Mouse (Mus musculus) liver, embryonic 14.5 days (tissue): ENCODE results near the gene Tns3. TPM values are rescaled to one million over a fixed set of nuclear protein-coding genes. Genes with fewer than 3 reads are reported as not detected.

Experiments used
- ATAC-seq: fragments of 200-750 bp; cut with Nextera tagmentation; 2 replicates; pipeline ENCODE4 v1.8.0; 2017; ENCODE audit warnings: moderate number of reproducible peaks, mild to moderate bottlenecking, moderate library complexity; ENCODE audit not compliant: insufficient read depth
- DNase-seq, 3 experiments: peaks; one replicate each; pipeline ENCODE4 v3.0.0-alpha.2; 2012 to 2013; ENCODE audit warnings: low read depth in 3 of 3, low spot score in 3 of 3
- H3K27ac ChIP-seq: fragments of 300-500 bp; sonication (generic); 2 replicates; pipeline ENCODE4 v1.5.1; 2014; ENCODE audit warnings: moderate library complexity, mild to moderate bottlenecking, control low read depth, inconsistent platforms
- H3K27me3 ChIP-seq: fragments of 300-500 bp; sonication (generic); 2 replicates; pipeline ENCODE4 v1.6.1; 2014; ENCODE audit warnings: mild to moderate bottlenecking, low read length, moderate library complexity; ENCODE audit not compliant: control insufficient read depth, insufficient read depth
- H3K36me3 ChIP-seq: fragments of 300-500 bp; sonication (generic); replicated peaks from 2 replicates; pipeline ENCODE4 v1.6.1; 2014; ENCODE audit warnings: low read depth; ENCODE audit not compliant: control insufficient read depth, insufficient read depth
- H3K4me1 ChIP-seq, 2 experiments: fragments of 200-500 bp in 1 of 2; fragments of 300-500 bp in 1 of 2; sonication (generic) in 1 of 2; replicated peaks; 2 replicates each; pipeline ENCODE4 v1.6.1; 2012 to 2014; ENCODE audit warnings: antibody characterized with exemption in 1 of 2, inconsistent platforms in 1 of 2, low read length in 1 of 2; ENCODE audit not compliant: control insufficient read depth in 2 of 2, insufficient read depth in 2 of 2
- H3K4me2 ChIP-seq: fragments of 300-500 bp; sonication (generic); 2 replicates; pipeline ENCODE4 v1.6.1; 2014; ENCODE audit warnings: low read depth, mild to moderate bottlenecking, control low read depth, moderate library complexity
- H3K4me3 ChIP-seq, 2 experiments: fragments of 200-500 bp in 1 of 2; fragments of 300-500 bp in 1 of 2; sonication (generic) in 1 of 2; 2 replicates each; pipeline ENCODE4 v1.5.1; 2012 to 2014; ENCODE audit warnings: low read depth in 2 of 2, low read length in 2 of 2, mild to moderate bottlenecking in 2 of 2, control low read depth in 1 of 2, inconsistent platforms in 1 of 2, moderate library complexity in 1 of 2; ENCODE audit not compliant: insufficient read depth in 1 of 2
- H3K9ac ChIP-seq: fragments of 300-500 bp; sonication (generic); replicated peaks from 2 replicates; pipeline ENCODE4 v1.6.1; 2014; ENCODE audit warnings: mild to moderate bottlenecking, control low read depth, moderate library complexity
- H3K9me3 ChIP-seq: fragments of 300-500 bp; sonication (generic); 2 replicates; pipeline ENCODE4 v1.6.1; 2016; ENCODE audit warnings: low read length, mixed read lengths; ENCODE audit not compliant: control insufficient read depth
- CTCF ChIP-seq: IDR thresholded peaks from 2 replicates; pipeline ENCODE4 v1.5.1; 2016; ENCODE audit warnings: antibody characterized with exemption, low read depth, control low read depth
- EP300 ChIP-seq: IDR thresholded peaks from 2 replicates; pipeline ENCODE4 v1.6.1; 2016; ENCODE audit warnings: antibody characterized with exemption, low read depth
- WGBS: fragments of 180-500 bp; shearing (Covaris S2); extraction: QIAGEN DNeasy Blood & Tissue Kit; methylation state at CpG from one replicate; pipeline ENCODE4 v1.1.7; 2014; ENCODE audit not compliant: insufficient replicate concordance; 5-methylcytosine and 5-hydroxymethylcytosine counted together
- polyA plus RNA-seq, 2 experiments: library from polyadenylated mRNA; depleted of rRNA in 1 of 2; stranded (reverse) in 1 of 2; unstranded in 1 of 2; fragments of >200 nt; fragmentation: Nextera tagmentation in 1 of 2; extraction: Ambion mirVana in 1 of 2; gene quantifications; 2 replicates each; pipeline versions ENCODE4 v1.2.1 to v1.2.3; 2012 to 2014

Gene Tns3
- polyA plus RNA-seq, 2 experiments, result 2.0 to 3.0 TPM

DNA sequence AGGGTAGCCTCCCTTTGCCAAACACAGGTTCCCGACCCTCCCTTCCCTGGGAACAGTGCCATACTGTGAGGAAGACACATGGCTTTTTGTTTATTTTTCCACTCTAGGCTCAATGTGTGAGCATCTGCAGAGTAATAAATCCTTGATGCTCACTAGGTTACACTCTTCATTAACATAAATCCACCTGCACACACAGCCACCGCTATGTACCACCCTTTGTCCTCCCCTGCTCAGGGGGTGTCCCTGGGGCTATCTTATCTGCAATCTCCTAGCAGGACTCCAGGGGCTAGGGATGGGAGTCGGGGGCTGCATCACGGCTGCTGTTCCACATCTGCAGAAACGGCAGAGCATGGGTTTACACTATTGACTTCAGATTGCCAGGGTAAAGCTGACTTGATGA is 182.4 kb downstream of the Tns3 start:
- Histone ChIP-seq H3K27ac (no peak overlapping the region), H3K27me3 (no peaks in the 10 kb centered on the region), H3K9me3 (no peaks in the 10 kb centered on the region), H3K4me1 (no peaks in the 10 kb centered on the region), H3K36me3 (no peaks in the 10 kb centered on the region), H3K4me3 (no peak overlapping the region), H3K4me2 (no peak overlapping the region), H3K9ac (no peak overlapping the region)
- no peak for TF ChIP-seq EP300
- TF ChIP-seq CTCF, result no peak
- ATAC-seq (no peak), DNase-seq (no peak)
- WGBS, result 48% methylated on average over 5 of the region's 5 CpGs

DNA sequence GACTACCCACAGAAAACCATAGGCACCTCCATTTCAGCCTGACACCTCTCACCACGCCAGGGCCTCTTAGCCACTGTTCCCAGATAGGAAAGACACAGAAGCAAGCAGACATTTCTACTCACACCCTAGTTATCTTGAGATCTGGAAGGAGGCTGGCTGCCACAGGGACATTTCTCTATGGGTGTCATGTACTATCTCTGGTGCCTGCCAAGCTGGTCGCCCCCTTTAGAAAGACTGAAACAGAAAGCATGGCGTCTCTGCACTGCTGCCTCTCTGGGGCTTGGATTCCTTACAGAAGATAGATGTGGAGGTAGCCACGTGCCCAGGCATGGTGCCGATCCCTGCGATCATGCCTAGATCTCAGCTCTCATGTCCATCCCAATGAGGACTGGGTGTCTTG is 182.8 kb downstream of the Tns3 start:
- no peaks in the 10 kb centered on the region for H3K4me1 ChIP-seq
- H3K27me3 ChIP-seq, result no peaks in the 10 kb centered on the region
- DNase-seq, result no peak
- H3K9me3 ChIP-seq, result no peaks in the 10 kb centered on the region
- H3K9ac ChIP-seq, result no peak overlapping the region
- no peak overlapping the region for H3K27ac ChIP-seq
- no peaks in the 10 kb centered on the region for H3K36me3 ChIP-seq
- no peak overlapping the region for H3K4me2 ChIP-seq
- no peak for ATAC-seq
- 60% methylated on average over 6 of the region's 6 CpGs for WGBS
- TF ChIP-seq EP300 (no peak), CTCF (no peak)
- H3K4me3 ChIP-seq, result no peak overlapping the region

GRCm38 (mm10) chr11:8479858-8480257 is 184.5 kb downstream of the Tns3 start:
- TF ChIP-seq EP300, result no peak
- no peak for TF ChIP-seq CTCF
- H3K27me3 ChIP-seq, result no peaks in the 10 kb centered on the region
- no peak overlapping the region for H3K27ac ChIP-seq
- H3K4me3 ChIP-seq, result no peak overlapping the region
- DNase-seq (no peak), ATAC-seq (no peak)
- H3K36me3 ChIP-seq, result no peaks in the 10 kb centered on the region
- H3K4me2 ChIP-seq, result no peak overlapping the region
- no peak overlapping the region for H3K9ac ChIP-seq
- WGBS, result 76% methylated on average over 2 of the region's 2 CpGs
- H3K4me1 ChIP-seq, result no peaks in the 10 kb centered on the region
- H3K9me3 ChIP-seq, result no peaks in the 10 kb centered on the region

DNA sequence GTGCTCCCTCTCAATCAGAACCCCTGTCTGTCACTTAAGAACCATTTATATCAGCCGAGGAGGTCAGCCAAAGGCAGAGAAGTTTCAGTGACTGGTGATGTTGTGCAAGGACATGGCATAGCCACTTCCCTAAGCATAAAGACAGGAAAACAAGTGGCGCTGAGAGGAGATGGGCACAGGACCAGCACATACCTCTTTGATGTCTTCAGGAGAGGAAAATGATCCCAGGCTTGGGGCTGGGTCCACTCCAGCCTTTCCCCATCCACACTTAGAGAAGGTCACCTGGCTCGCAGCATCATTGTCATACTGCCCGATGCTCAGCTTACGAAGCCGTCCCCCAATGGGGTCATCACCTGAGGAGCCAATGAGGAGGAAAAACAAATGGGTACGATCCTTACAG is 185.0 kb downstream of the Tns3 start:
- WGBS, result 72% methylated on average over 7 of the region's 7 CpGs
- H3K9ac ChIP-seq, result no peak overlapping the region

GRCm38 (mm10) chr11:8473616-8474015 is 190.7 kb downstream of the Tns3 start:
- no peak overlapping the region for H3K4me2 ChIP-seq
- DNase-seq (no peak), ATAC-seq (no peak)
- H3K4me1 ChIP-seq, result peaks cover 0 to 4% of the 10 kb centered on the region in 2 experiments; a peak in 1 of 4 replicates
- TF ChIP-seq EP300 (no peak), CTCF (no peak)
- no peak overlapping the region for H3K27ac ChIP-seq
- H3K36me3 ChIP-seq, result no peaks in the 10 kb centered on the region
- 72% methylated on average over 5 of the region's 5 CpGs for WGBS
- H3K9me3 ChIP-seq, result no peaks in the 10 kb centered on the region
- no peak overlapping the region for H3K9ac ChIP-seq
- H3K4me3 ChIP-seq, result no peak overlapping the region
- H3K27me3 ChIP-seq, result no peaks in the 10 kb centered on the region

More for the DNA sequence above, 185.0 kb downstream of the Tns3 start:
- no peak for ATAC-seq
- Histone ChIP-seq H3K4me3 (no peak overlapping the region), H3K36me3 (no peaks in the 10 kb centered on the region), H3K27ac (no peak overlapping the region), H3K4me2 (no peak overlapping the region), H3K4me1 (no peaks in the 10 kb centered on the region), H3K9me3 (no peaks in the 10 kb centered on the region), H3K27me3 (no peaks in the 10 kb centered on the region)
- TF ChIP-seq EP300 (no peak), CTCF (no peak)
- no peak for DNase-seq

- H3K36me3 ChIP-seq, result no peaks in the 10 kb centered on the region
Observed at GRCm38 (mm10) chr11:8472439-8472838, 191.9 kb downstream of the Tns3 start.

More at GRCm38 (mm10) chr11:8472439-8472838, 191.9 kb downstream of the Tns3 start:
- Histone ChIP-seq H3K27me3 (no peaks in the 10 kb centered on the region), H3K4me2 (no peak overlapping the region), H3K9ac (no peak overlapping the region), H3K9me3 (no peaks in the 10 kb centered on the region), H3K4me3 (no peak overlapping the region), H3K4me1 (peaks cover 0 to 4% of the 10 kb centered on the region in 2 experiments; a peak in 1 of 4 replicates), H3K27ac (no peak overlapping the region)
- no peak for TF ChIP-seq EP300
- no peak for TF ChIP-seq CTCF
- 74% methylated on average over 12 of the region's 12 CpGs for WGBS
- ATAC-seq (no peak), DNase-seq (no peak)
